Mouse (Mus musculus) embryo, embryonic 10 days (tissue): ENCODE results near the gene Siah3.
A peak's percentile ranks its signal among the peaks of the same experiment; 100 is the strongest.

ENCODE experiments used
- DNase-seq: peaks from one replicate; pipeline ENCODE4 v3.0.0-alpha.2; 2015; ENCODE audit warnings: low spot score

Gene Siah3

DNA sequence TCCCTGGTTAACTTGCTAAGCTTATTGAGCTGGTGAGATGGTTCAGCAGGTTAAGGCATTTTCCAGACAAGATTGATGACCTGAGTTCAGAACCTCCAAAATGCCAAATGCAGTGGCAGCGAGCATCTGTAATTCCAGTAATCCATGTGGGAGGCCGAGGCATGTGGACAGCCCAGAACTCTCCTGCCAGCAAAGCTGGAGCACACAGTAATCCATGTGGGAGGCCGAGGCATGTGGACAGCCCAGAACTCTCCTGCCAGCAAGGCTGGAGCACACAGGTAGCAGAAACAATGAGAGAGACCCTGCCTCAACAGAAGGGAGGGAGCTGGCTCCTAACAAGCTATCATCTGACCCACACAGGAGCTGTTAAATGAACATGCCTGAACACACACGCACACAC, 13.2 kb downstream of the Siah3 start:
- no peak for DNase-seq

DNA sequence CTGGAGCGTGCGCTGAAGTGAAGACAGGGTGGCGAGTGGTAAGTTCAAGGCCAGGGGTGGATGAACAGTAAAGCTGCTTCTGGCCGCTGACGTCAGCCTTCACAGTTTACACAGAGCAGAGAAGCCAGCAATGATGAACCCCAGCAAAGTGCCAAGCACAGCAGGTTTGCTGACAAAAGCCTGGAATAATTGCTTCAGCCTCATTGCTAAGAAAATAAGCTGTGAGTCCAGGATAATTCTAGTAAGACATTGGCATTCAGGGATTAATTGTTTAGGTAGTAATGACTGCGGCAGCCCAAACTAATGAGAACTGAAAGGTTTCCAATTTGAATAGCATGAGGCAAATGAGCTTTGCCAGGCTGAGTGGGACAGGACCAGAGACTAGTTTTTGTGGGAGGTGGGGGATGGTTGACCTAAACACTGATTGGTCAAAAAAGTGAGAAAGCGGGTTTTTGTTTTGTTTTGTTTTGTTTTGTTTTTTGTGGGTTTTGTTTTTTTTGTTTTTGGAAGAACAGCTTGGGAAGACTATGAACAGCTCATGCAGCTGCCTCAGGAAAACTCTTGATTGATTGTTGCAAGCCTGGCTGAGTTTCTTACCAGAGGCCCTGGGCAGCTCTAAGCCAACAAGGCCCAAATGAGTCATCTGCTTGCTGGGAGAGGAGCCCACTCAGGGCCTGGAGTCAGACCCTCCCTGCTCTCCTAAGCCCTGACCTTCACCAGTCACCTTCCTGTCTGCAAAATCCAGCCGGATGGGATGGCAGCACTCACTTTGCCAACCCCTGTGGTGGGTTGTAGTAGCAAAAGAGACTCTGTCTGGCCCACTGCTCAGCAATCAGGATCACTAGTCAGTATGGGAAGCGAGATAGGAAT, 17.5 kb downstream of the Siah3 start:
- no peak for DNase-seq

DNA sequence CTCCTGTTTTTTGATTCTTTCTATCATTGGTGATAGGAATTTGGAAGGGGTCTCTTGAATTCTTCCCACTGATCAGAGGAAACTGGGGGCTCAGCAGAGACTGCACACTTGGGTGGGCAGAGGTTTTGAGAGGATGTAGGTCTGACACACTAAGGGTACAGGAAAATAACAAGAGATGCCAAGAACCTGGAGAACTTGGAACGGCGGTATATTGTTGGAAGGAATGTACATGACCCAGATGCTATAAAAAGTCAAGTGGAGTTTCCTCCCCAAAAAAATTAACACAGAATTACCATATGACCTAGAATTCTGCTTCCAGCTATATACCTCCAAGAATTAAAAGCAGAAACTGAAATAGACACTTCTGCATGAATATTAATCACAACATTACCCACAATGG, 20.1 kb downstream of the Siah3 start:
- no peak for DNase-seq

DNA sequence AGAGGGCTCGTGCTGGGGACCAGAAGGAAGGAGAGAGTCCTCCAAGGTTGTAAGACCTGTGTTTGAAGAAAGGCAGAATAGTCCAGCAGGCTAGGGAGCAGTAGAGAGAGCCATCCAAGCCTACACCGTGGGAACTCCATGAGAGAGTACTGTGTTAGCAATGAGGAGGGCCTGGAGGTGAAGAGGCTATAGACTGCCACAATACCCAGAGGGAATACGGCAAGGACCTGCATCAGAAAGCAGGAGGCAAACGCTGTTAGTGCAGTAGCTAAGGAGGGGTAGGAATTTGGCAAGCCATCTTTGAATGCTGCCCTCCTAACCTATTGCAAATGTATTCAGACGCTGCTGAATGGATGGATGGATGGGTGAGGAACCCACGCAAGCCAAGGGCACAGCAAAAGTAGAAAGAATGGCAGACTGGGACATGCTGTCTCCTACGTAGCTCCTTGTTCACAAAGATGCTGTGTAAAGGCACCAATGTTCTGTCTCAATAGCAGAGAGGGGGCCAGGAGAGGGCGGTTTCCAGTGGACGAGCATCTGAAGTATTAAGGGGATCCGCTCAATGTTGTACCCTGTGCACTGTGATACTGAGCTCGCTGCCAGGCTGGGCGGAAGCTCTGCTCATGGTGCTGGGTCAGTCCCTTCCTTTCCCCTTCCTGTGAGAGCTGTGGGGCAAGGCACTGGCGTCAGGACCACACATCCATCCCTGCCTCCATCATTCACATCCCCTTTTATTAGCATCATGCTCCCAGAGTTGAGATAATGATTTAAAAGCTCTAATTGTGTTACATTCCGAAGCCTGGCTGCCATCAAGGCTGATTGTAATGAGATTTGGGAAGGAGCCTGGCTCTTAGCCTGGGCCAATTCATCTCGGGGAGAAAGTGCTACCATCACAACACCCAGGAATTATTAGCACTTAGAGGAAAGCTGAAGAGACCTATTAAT, 26.7 kb downstream of the Siah3 start:
- DNase-seq = no peak

DNA sequence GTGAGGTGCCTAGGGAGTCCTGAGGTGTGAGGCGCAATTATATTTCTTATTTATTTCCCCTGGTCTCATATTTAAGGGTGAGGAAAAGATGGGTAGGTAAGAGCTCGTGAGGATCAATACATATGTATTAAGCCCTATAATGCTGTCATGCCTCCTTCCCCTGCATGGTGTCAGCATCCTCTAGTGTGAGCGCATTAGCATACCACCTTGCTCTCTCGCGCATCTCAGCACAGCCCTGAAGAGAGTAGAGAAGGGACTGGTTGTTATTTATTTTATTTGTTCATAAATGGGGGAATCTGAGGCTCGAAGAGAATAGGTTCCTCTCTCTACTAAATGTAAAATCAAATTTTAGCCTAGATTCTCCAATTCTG, 27.4 kb downstream of the Siah3 start:
- DNase-seq = no peak

DNA sequence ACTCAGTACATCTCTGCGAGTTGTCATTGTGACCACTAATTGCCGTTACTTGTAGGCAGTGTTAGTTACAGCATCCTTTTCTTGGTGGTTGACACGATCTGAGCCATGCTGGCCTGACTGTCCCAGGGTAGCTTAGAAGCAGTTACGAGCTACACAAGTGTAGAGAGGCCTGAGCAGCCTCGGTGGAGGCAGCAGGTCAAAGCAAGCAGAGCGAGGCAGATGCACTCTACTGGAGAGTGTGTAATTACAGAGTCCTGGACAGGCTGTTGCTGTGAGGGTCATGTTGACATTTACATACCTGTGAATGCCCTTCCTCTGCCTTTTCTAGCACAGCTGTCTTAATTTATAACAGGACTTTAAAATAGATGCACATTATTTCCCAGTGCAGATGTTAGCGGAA, 32.1 kb downstream of the Siah3 start:
- no peak for DNase-seq

DNA sequence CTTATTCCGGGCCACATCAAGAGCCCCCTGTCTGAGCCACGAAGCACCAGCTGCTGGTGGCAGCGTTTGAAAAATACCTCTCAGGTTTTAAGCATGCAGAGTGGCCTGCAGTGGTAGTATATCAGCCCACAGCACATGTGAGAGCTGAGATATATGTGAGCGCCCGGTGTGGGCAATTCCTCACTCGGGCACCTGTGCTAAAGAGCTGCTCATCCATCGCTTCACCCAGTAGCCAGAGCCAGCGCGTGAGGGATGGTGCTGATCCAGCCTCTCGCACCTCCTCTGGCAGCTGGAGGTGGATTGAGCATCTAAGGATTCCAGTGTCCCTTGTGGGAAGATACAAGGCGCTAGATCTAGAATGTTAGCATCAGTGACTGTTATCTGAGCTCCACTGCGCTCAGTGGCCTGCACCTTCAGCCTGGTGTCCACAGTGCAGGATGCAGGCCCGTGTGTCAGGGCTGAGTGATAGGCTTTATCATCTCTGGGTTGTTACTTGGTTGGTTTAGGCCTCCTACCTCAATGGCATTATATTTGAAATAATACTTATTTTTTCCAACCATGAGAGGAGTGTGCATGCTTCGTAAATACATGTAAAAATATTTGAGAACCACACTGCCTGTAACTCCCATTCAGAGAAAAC, 37.9 kb downstream of the Siah3 start:
- no peak for DNase-seq

DNA sequence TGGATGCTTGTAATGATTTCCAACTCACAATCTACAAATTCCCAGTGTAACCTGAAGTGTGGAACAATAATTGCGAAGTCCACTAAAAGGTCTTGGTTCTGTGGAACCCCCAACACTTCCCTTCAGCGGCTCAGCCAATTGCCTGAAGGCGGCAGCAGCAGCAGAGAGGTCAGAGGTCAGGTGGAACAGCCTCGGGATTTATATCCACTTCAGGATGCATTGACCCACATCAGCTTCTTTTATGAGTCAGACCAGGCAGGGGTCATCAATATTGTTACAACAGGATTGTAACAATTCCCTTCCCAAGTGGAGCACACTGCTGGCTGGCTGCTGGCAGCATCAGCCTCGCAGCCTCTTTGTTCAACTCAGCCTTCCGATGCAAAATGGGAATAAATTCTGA, 39.1 kb downstream of the Siah3 start:
- DNase-seq = peak; percentile 79

DNA sequence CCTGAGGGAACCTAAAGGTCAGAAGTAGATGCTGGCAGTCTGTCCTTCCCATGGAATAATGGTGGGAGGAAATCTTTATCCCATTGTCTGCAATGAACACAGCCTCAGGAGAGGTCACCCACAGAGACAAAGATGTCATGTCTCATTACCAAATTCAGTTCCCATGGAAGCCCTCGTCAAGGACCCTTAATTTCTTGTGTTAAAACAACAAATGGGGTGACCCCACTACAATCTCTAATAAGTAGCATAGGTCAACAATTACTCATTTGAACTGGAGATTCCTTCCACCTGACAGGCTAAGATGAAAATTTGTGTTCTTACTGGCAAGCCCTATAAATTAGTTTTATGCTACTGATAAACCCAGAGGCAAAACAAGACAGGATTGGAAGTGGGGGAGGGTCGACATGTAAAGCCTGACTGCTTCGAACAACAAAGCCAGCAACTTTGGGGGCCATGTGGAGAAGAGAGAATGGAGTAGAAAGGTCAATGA, 45.8 kb downstream of the Siah3 start:
- peak; percentile 63 for DNase-seq

DNA sequence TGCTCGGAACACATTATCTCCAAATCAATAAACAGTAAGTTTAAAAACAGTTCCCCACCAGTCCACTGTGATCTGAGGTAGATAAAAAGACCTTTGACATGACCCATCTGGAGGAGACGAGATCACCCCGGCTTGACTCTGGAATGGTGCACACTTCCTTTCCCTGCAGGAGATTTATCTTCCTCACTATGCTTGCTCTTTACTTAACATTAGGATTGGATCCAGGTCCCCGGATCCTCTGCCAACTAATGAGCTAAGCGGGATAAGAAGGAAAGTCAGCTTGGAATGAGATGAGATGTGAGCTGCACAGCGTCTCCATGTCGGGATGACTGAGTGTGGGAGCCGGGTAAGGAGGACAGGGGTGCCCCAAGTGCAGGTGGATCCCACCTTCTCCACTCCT, 46.7 kb downstream of the Siah3 start:
- no peak for DNase-seq

DNA sequence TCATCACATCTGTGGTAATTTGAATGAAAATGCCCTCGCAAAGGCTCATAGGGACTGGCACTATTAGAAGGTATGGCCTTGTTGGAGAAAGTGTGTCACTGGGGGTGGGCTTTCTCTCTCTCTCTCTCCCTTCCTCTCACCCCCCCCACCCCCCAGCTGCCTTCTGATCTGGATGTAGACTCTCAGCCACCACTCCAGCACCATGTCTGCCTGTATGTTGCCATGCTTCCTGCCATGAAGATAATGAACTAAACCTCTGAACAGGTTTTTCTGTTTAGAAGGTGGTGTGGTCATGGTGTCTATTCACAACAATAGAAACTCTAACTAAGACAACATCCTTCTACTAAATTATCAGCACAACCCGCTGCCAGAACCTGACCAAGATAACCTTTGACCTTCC, 48.5 kb downstream of the Siah3 start:
- DNase-seq = no peak

DNA sequence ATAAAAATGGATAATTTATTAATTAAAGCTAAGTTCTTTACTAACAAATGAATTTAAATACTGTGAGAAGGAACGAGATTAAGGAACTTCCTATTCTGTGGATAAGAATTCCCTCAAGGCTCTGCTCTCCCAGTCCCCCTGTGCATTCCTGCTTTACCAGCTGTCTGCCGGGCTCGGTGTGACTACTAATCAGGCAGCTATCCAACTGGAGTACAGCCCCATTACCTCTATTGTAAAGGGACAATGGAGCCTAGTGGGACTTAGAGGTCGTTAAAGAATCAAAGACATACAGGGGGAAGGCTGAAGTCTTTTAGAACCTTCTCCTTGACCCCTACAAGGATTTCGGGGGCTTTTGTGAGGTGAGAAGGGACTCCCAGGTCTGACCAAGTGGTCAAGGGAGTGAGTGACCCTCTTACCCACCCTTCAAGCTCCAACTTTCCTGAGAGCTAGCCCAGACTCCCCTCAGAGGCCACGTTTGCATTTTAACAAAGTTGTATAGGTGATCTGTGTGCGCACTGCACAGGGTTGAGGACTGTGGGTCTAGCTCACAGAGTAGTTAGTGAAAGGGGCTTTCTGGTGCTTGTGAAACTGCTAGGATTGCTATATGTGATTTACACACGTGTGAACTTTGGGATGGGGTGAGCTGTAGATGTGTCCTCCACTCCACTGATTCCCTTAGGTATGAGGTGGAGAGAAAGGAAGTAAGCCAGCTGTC, 49.5 kb downstream of the Siah3 start:
- DNase-seq = peak; percentile 75

DNA sequence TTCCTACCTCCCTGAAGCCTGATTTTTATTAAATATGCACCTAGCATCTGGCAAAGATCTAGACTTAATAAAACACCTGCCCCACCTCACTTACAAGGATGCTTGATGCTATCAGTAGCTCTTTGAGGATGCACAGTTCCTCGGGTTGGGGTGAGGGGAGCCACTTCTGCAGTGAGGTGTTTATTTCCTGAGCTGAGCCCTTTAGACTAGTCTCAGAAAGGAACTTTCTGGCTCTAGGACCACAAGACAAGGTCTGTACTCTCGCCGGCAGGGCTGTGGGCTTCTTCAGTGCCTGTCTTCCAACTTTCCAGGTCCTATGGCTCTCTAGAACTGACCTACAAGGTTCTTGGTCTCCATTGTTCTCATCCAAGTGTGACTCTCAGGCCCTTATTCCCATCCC, 50.5 kb downstream of the Siah3 start:
- no peak for DNase-seq

DNA sequence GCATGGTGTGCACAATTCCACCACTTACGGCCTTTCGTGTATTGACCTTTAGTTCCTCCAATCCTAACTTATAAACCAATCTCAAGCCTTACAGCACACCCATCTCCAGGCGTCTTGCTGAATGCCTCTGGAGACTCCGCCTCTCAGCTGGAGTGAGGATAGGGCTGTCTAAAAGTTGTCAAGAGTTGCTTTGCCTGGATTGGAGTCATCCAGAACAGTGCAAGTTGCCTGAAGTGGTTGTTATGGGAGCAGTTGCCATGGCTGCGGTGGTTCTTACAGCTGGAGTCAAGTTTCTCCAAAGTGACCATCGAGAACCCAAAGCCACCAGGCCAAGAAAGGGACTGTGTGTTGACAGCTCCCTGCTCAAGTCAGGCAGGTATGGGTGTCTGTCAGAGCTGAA, 54.3 kb downstream of the Siah3 start:
- peak; percentile 41 for DNase-seq

DNA sequence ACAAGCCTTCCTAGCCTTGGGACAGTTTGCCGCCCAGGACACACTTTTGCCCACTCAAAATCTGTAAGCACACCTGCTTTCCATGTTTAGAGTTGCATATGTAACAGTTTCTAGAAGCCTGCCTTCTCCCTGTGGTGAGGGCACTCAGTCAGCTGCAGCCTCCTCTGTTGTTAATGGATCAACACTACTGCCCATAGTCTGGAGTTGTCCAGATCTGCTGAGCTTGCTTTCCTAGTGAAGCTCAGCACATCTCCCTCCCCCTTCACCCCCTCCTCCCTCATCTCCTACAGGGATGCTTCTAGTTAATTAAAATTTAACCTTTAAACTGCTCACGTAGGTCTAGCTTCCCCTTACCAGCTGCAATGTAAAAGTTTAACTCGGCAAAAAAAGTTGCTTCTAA, 57.2 kb downstream of the Siah3 start:
- DNase-seq = no peak

DNA sequence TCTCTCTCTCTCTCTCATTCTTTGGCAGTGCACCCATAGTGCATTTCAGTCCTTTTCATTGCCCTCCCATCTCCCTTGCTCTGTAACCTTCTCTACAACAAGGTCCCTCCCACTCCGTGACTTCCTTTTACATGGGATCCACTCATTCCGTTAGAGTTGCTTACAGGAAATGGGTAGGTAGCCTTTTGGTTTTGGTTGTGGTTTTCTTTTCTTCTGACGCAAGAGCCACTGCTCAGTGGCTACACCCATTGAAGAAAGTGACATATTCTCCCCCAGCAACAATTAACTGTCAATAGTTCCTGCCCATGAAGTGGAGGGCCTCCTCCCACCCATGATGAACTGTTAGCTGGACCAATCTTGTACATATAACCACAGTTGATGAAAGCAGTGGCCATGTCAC, 60.4 kb downstream of the Siah3 start:
- no peak for DNase-seq

DNA sequence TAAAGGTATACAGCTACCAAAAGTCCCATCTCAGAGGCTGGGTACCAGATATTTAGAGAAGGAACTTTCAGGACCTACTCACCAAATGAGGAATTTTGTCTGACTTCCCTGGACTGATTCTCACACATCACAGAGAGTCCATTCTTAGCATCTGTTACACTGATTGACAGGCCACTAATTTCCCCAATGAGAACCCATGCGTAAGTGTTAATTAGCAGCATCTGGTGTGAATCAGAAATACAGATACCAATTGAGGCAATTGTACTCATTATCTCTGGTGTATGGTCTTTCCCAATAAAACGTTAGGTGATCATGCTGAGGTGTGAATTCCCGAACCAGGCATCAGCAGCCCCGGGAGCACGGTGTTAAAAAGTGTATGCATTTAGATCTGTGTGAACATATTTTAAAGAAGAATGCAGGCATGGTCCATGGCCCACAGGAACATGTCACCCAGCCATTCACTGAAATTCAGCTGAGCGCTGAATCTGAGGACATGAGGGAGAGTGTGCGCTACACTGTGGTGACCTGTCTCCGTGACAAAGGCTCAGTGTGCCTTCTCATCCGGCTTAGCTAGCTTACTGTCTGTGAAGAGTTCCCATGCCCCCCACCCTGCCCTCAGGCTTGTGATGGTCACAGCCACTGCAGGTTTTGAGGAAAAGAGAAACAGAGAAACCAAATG, 61.3 kb downstream of the Siah3 start:
- DNase-seq = no peak

DNA sequence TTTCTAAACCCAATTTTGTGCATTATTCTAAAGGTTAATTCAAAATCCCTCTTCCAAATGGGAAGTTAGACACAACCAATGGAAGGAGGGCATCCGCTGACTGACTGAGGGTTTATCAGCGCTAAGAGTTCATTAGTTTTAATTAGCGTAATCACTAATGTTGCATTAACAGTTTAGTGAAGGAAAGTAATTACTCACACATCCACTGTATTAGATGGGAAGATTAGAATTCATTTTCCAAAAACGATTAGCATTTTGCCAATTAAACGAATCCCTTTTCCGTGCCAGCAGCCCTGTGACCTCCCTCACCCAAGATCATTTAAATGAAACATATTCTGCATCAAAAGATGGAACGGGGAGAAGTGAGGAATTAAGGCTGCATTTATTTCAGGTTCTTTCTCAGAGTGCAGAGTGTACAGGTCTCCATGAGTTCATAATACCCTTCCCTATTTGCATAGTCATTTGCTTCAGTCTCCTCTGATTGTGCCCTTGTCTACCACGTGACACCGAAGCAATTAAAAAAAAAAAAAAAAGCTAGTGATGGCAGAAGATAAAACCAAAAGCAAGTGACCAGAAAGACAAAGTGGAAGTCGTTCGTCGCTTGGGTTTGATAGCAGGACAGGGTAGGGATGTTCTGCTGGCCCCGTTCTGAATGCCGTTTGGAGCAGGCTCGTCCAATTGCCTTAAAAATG, 62.6 kb downstream of the Siah3 start:
- no peak for DNase-seq

DNA sequence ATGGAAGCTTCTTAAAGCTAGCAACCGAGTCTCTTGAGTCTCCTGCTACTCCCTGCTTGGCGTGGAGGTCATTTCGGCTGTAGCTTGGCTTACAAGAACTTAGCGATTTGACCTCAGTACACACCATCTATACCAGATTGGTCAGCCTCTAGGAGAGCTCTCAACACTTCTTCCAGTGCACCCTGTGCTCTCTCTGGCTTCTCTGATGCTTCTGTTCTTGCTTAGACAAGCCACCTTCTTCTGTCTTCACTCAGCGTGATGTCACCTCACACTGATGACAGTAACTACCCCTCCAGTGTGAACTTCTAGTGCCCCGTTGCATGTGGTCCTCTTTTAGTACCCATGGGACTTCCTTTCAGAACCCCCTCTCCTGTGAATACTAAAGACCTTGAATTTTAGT, 63.1 kb downstream of the Siah3 start:
- DNase-seq = no peak

DNA sequence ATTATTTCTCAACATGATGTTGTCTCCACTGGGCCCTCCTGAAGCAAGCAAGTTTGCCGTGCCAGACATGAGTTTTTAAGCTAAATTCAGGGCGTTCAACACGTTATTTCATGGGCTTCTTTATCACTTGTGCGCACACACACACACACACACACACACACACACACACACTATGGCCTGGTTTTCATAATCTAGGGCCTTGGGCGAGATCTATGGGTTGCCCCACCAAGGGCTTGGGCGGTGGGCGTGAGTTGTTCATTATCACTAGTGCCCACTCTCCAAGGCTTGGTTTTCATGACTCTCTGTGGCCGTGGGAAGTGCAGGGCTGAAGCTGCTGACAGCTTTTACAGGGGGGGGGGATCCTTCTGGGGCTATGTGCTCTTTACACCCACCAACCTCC, 63.9 kb downstream of the Siah3 start:
- no peak for DNase-seq

DNA sequence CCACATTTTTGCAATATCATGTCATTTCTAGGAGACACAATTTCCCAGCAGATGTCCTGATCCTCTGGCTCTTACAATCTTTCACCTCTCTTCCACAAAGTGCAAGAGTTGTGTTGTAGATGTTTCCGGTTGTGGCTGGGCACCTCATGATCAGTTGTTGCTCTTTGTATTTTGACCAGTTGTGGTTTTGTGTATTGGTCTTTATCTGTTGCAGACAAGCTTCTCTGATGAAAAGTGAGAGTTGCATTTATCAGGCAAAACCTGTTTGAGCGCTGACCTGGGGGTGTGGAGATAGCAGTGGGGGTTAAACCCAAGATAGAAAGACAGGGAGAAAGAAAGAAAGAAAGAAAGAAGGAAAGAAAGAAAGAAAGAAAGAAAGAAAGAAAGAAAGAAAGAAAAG, 68.9 kb downstream of the Siah3 start:
- DNase-seq = no peak
